Mouse (Mus musculus) erythroblast, embryonic 14.5 days (primary cell): ENCODE data around the gene Frat2.

Experiments used
- GATA1 ChIP-seq: IDR thresholded peaks from 2 replicates; pipeline ENCODE4 v1.6.1; 2012; ENCODE audit warnings: low read length, inconsistent platforms, mixed read lengths
- TAL1 ChIP-seq: IDR thresholded peaks from 3 replicates; pipeline ENCODE4 v1.6.1; 2012; ENCODE audit warnings: low read length, inconsistent platforms, mixed read lengths

DNA sequence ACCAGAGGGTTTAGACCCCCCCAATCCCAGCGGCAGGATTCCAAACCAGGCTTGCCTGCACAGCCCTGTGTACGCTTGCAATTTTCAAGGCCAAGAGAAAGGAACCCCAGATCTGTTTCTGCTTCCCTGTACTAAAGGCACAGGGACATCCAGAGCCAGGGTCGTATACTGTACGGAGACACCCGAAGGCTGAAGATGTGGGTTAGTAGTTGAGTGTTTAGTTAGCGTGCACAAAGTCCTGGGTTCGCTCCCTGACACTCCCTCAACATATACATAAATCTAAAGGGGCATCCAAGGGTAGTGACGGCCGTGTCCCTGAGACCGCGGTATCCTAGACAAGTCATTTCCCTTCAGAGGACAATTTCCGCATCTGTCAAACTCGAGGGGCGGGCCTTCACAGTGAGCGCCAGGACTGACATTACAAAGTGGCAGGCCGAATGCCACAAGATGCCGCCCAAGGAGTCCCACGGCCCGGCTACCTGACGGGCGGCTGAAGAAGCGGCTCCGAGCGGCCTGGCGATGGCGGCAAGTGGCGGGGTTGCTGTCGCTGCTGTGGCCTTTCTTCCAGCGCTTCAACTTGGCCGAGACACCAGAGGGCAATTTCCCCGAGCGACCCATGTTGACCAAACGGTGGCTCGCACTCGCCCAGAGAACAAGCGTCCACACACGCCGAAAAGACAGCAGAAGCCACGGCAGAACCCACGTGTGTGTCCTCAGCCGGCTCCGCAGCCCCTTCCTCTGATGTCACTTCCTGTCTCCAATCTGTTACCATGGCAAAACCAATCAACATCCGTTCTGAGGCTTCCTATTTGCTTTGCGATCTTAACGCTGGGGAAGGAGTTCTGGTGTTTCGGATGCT lies 47.8 kb upstream of the Frat2 start, which contains the start of gene Rrp12:
- TF ChIP-seq TAL1 (no peak), GATA1 (no peak)
